Mouse (Mus musculus) megakaryocyte-erythroid progenitor cell, adult 5 weeks (primary cell): ENCODE results near the gene Tm4sf5. TPM values are rescaled to one million over a fixed set of nuclear protein-coding genes. Genes with fewer than 3 reads are reported as not detected.

Source experiments
- polyA plus RNA-seq: library from polyadenylated mRNA; stranded (reverse); fragments of >175 nt; gene quantifications from 2 replicates; pipeline ENCODE4 v1.2.3, GENCODE M21; 2012

Tm4sf5 gene
- polyA plus RNA-seq, result 0.42 TPM in 1 of 2 replicates, not detected in the other

GRCm38 (mm10) chr11:70504970-70505369 lies at the start of gene Tm4sf5:
Gene Tm4sf5 (plus strand): TSS chr11:70505244.

GRCm38 (mm10) chr11:70458688-70459600 lies 46.1 kb upstream of the Tm4sf5 start, which contains the start of gene Zmynd15:
Gene Zmynd15 (plus strand): TSS chr11:70459433.

GRCm38 (mm10) chr11:70459601-70460101 lies 45.4 kb upstream of the Tm4sf5 start, which contains the start of gene Cxcl16:
Gene Cxcl16 (minus strand): TSS chr11:70459984.

GRCm38 (mm10) chr11:70514288-70514687 lies 9.2 kb downstream of the Tm4sf5 start, which contains the start of gene Vmo1:
Gene Vmo1 (minus strand): TSS chr11:70514616.

GRCm38 (mm10) chr11:70518923-70519322 lies 13.9 kb downstream of the Tm4sf5 start, which contains the start of gene Gltpd2:
Gene Gltpd2 (plus strand): TSS chr11:70519196.

GRCm38 (mm10) chr11:70525184-70525678 lies 20.2 kb downstream of the Tm4sf5 start, which contains the start of gene Psmb6:
Gene Psmb6 (plus strand): TSS chr11:70525367.

GRCm38 (mm10) chr11:70532839-70533238 lies 27.8 kb downstream of the Tm4sf5 start, which contains the start of gene Gm40193:
Gene Gm40193 (minus strand): TSS chr11:70532939.

GRCm38 (mm10) chr11:70539877-70540587 lies 35.0 kb downstream of the Tm4sf5 start, which contains the start of gene Pld2:
Gene Pld2 (plus strand): TSS chr11:70540064.

Other genes with a start within 250 kb of the Tm4sf5 start
- 0.05 and 0.17 TPM in 2 replicates for gene Alox12, start 249.9 kb upstream of the Tm4sf5 start, polyA plus RNA-seq
- gene Alox12e, start 182.6 kb upstream of the Tm4sf5 start, polyA plus RNA-seq, result 0.18 and 0.60 TPM in 2 replicates
- 0.28 and 0.83 TPM in 2 replicates for gene Alox15, start 153.2 kb upstream of the Tm4sf5 start, polyA plus RNA-seq
- 62.0 and 64.7 TPM in 2 replicates for gene Pelp1, start 95.2 kb upstream of the Tm4sf5 start, polyA plus RNA-seq
- gene Arrb2, start 72.6 kb upstream of the Tm4sf5 start, polyA plus RNA-seq, result 349 and 402 TPM in 2 replicates
- gene Med11, start 53.3 kb upstream of the Tm4sf5 start, polyA plus RNA-seq, result 24.9 and 28.5 TPM in 2 replicates
- gene Zmynd15, start 45.8 kb upstream of the Tm4sf5 start, polyA plus RNA-seq, result 0.09 and 0.15 TPM in 2 replicates
- gene Cxcl16, start 45.3 kb upstream of the Tm4sf5 start, polyA plus RNA-seq, result 1.6 and 1.8 TPM in 2 replicates
- not detected in 2 replicates for gene Vmo1, start 9.4 kb downstream of the Tm4sf5 start, polyA plus RNA-seq
- not detected in 2 replicates for gene Gltpd2, start 14.0 kb downstream of the Tm4sf5 start, polyA plus RNA-seq
- 185 and 211 TPM in 2 replicates for gene Psmb6, start 20.1 kb downstream of the Tm4sf5 start, polyA plus RNA-seq
- not detected in 2 replicates for gene Gm40193, start 27.7 kb downstream of the Tm4sf5 start, polyA plus RNA-seq
- 1.1 TPM in 2 replicates for gene Pld2, start 34.8 kb downstream of the Tm4sf5 start, polyA plus RNA-seq
- gene Mink1, start 57.6 kb downstream of the Tm4sf5 start, polyA plus RNA-seq, result 117 and 179 TPM in 2 replicates
- 0.17 TPM in 1 of 2 replicates, not detected in the other for gene 4930544D05Rik, start 110.6 kb downstream of the Tm4sf5 start, polyA plus RNA-seq
- 1.0 and 1.2 TPM in 2 replicates for gene Chrne, start 114.0 kb downstream of the Tm4sf5 start, polyA plus RNA-seq
- gene Gp1ba, start 133.9 kb downstream of the Tm4sf5 start, polyA plus RNA-seq, result 3.5 and 6.6 TPM in 2 replicates
- 78.2 and 81.9 TPM in 2 replicates for gene Rnf167, start 142.0 kb downstream of the Tm4sf5 start, polyA plus RNA-seq
- 60.3 and 74.3 TPM in 2 replicates for gene Slc25a11, start 142.2 kb downstream of the Tm4sf5 start, polyA plus RNA-seq
- gene Pfn1, start 149.4 kb downstream of the Tm4sf5 start, polyA plus RNA-seq, result 3,087 and 3,292 TPM in 2 replicates
- gene Eno3, start 152.0 kb downstream of the Tm4sf5 start, polyA plus RNA-seq, result 3.1 and 4.0 TPM in 2 replicates
- gene Spag7, start 164.2 kb downstream of the Tm4sf5 start, polyA plus RNA-seq, result 143 and 161 TPM in 2 replicates
- gene Camta2, start 182.9 kb downstream of the Tm4sf5 start, polyA plus RNA-seq, result 24.6 and 31.2 TPM in 2 replicates
- not detected in 2 replicates for gene Inca1, start 194.9 kb downstream of the Tm4sf5 start, polyA plus RNA-seq
- gene Kif1c, start 195.3 kb downstream of the Tm4sf5 start, polyA plus RNA-seq, result 18.0 and 20.3 TPM in 2 replicates